Mouse (Mus musculus): ENCODE measurements around the gene Nr2c1.

Nr2c1 gene

GRCm38 (mm10) chr10:94147756-94148531 lies at the start of gene Nr2c1:
Gene Nr2c1, plus strand, starts transcription at chr10:94148023.
- DNase-seq: peak; percentile 95

GRCm38 (mm10) chr10:94098100-94098499 lies 49.7 kb upstream of the Nr2c1 start:
- DNase-seq: no peak

GRCm38 (mm10) chr10:94105498-94105897 lies 42.3 kb upstream of the Nr2c1 start:
- DNase-seq: no peak

- no peak for DNase-seq
Observed at GRCm38 (mm10) chr10:94107168-94107567, 40.7 kb upstream of the Nr2c1 start.

- no peak for DNase-seq
Observed at GRCm38 (mm10) chr10:94107607-94108006, 40.2 kb upstream of the Nr2c1 start.

GRCm38 (mm10) chr10:94108791-94109190 lies 39.0 kb upstream of the Nr2c1 start:
- no peak for DNase-seq

GRCm38 (mm10) chr10:94110834-94111754 lies 36.7 kb upstream of the Nr2c1 start:
- no peak for DNase-seq

GRCm38 (mm10) chr10:94112207-94112606 lies 35.6 kb upstream of the Nr2c1 start:
- DNase-seq: no peak

- peak; percentile 81 for DNase-seq
Observed at GRCm38 (mm10) chr10:94115893-94116599, 31.8 kb upstream of the Nr2c1 start.

- DNase-seq: peak; percentile 22
Observed at GRCm38 (mm10) chr10:94116781-94117340, 31.0 kb upstream of the Nr2c1 start.

GRCm38 (mm10) chr10:94117916-94118315 lies 29.9 kb upstream of the Nr2c1 start:
- DNase-seq: no peak

GRCm38 (mm10) chr10:94118993-94119392 lies 28.8 kb upstream of the Nr2c1 start:
- no peak for DNase-seq

- no peak for DNase-seq
Observed at GRCm38 (mm10) chr10:94120676-94121075, 27.1 kb upstream of the Nr2c1 start.

- no peak for DNase-seq
Observed at GRCm38 (mm10) chr10:94122595-94122994, 25.2 kb upstream of the Nr2c1 start.

- DNase-seq: no peak
Observed at GRCm38 (mm10) chr10:94123581-94123980, 24.2 kb upstream of the Nr2c1 start.

GRCm38 (mm10) chr10:94124376-94124775 lies 23.4 kb upstream of the Nr2c1 start:
- no peak for DNase-seq

GRCm38 (mm10) chr10:94129680-94130119 lies 18.1 kb upstream of the Nr2c1 start:
- DNase-seq: peak; percentile 96

- DNase-seq: peak; percentile 71
Observed at GRCm38 (mm10) chr10:94133081-94133480, 14.7 kb upstream of the Nr2c1 start.

- no peak for DNase-seq
Observed at GRCm38 (mm10) chr10:94133674-94134073, 14.1 kb upstream of the Nr2c1 start.

- no peak for DNase-seq
Observed at GRCm38 (mm10) chr10:94134535-94135390, 13.1 kb upstream of the Nr2c1 start.

GRCm38 (mm10) chr10:94138890-94139482 lies 8.8 kb upstream of the Nr2c1 start:
- no peak for DNase-seq
